Mouse (Mus musculus): ENCODE data around the gene Slc22a16.

- TF ChIP-seq CTCF (IDR thresholded peaks at IDR 0.05 in 2 of 3, conservative IDR thresholded peaks at IDR 0.05 in 1 of 3; ENCODE audit: control insufficient read depth in 1 of 3, insufficient read depth in 1 of 3, low read depth in 2 of 3, low read length in 3 of 3, poor library complexity in 1 of 3, severe bottlenecking in 1 of 3) (no peak), MAZ (IDR thresholded peaks at IDR 0.05; ENCODE audit: low read depth, low read length) (no peak), POLR2A (IDR thresholded peaks at IDR 0.05; ENCODE audit: control insufficient read depth in 1 of 2, insufficient read depth in 1 of 2, low read depth in 1 of 2, low read length in 2 of 2, poor library complexity in 1 of 2) (no peak), MYC (IDR thresholded peaks at IDR 0.05; ENCODE audit: low read depth, low read length) (no peak), NRF1 (IDR thresholded peaks at IDR 0.05; ENCODE audit: insufficient read depth, low read depth, low read length, poor library complexity, severe bottlenecking) (no peak), BHLHE40 (IDR thresholded peaks at IDR 0.05; ENCODE audit: borderline replicate concordance, low read depth, low read length) (no peak), USF2 (IDR thresholded peaks at IDR 0.05; ENCODE audit: borderline replicate concordance in 1 of 2, insufficient read depth in 1 of 2, low read depth in 1 of 2, low read length in 2 of 2) (no peak), MAFK (IDR thresholded peaks at IDR 0.05; ENCODE audit: borderline replicate concordance, low read depth, low read length) (no peak), SMC3 (IDR thresholded peaks at IDR 0.05; ENCODE audit: low read depth, low read length) (no peak)
These were observed 46.7 kb upstream of the Slc22a16 start for GRCm38 (mm10) chr10:40523312-40523975.

All from MEL (cell line).